Mouse (Mus musculus): ENCODE results near the gene Ric1. TPM values are rescaled to one million over a fixed set of nuclear protein-coding genes. Genes with fewer than 3 reads are reported as not detected.

The Ric1 gene
- total and polyA plus RNA-seq, 3 experiments, result 41.0 to 77.2 (median 54.2) TPM

- TF ChIP-seq ELF1 (IDR thresholded peaks at IDR 0.05; ENCODE audit: low read depth, low read length) (no peak), ZC3H11A (IDR thresholded peaks at IDR 0.05; ENCODE audit: low read depth, low read length) (no peak)
Measured at GRCm38 (mm10) chr19:29542256-29542970, 20.3 kb downstream of the Ric1 start (continued).

GRCm38 (mm10) chr19:29544026-29544425 is 21.9 kb downstream of the Ric1 start:
- no peak for DNase-seq (ENCODE audit: low read depth, low spot score)
- no peaks in the 10 kb centered on the region for H3K27me3 ChIP-seq (ENCODE audit: control insufficient read depth in 1 of 2, insufficient read depth in 2 of 2, low read length in 2 of 2)
- no peak overlapping the region for H3K4me3 ChIP-seq (ENCODE audit: control insufficient read depth in 1 of 2, insufficient read depth in 1 of 2, low read depth in 2 of 2, low read length in 2 of 2)
- peaks cover 0 to 2% of the 10 kb centered on the region in 2 experiments; a peak in 1 of 4 replicates for H3K4me1 ChIP-seq (ENCODE audit: control insufficient read depth in 1 of 2, insufficient read depth in 2 of 2, low read length in 2 of 2)
- TF ChIP-seq USF2 (IDR thresholded peaks at IDR 0.05; ENCODE audit: borderline replicate concordance in 1 of 2, insufficient read depth in 1 of 2, low read depth in 1 of 2, low read length in 2 of 2), result no peak
- no peak for TF ChIP-seq ZC3H11A (IDR thresholded peaks at IDR 0.05; ENCODE audit: low read depth, low read length)
- no peak for TF ChIP-seq KAT2A (conservative IDR thresholded peaks at IDR 0.05; ENCODE audit: low read depth, low read length)
- no peak for TF ChIP-seq MAFK (IDR thresholded peaks at IDR 0.05; ENCODE audit: borderline replicate concordance, low read depth, low read length)
- no peak for TF ChIP-seq HCFC1 (IDR thresholded peaks at IDR 0.05; ENCODE audit: low read depth, low read length)
- TF ChIP-seq BHLHE40 (IDR thresholded peaks at IDR 0.05; ENCODE audit: borderline replicate concordance, low read depth, low read length), result no peak
- TF ChIP-seq UBTF (IDR thresholded peaks at IDR 0.05; ENCODE audit: borderline replicate concordance, insufficient read depth, low read depth, low read length), result no peak
- no peak for TF ChIP-seq EP300 (IDR thresholded peaks at IDR 0.05; ENCODE audit: low read depth in 1 of 2, low read length in 2 of 2)
- no peak for TF ChIP-seq CTCF (IDR thresholded peaks at IDR 0.05 in 2 of 3, conservative IDR thresholded peaks at IDR 0.05 in 1 of 3; ENCODE audit: control insufficient read depth in 1 of 3, insufficient read depth in 1 of 3, low read depth in 2 of 3, low read length in 3 of 3, poor library complexity in 1 of 3, severe bottlenecking in 1 of 3)
- TF ChIP-seq MYB (IDR thresholded peaks at IDR 0.05; ENCODE audit: low read depth, low read length), result no peak
- no peak for TF ChIP-seq CHD2 (IDR thresholded peaks at IDR 0.05; ENCODE audit: low read length)
- no peak for TF ChIP-seq TBP (IDR thresholded peaks at IDR 0.05; ENCODE audit: low read depth, low read length)
- no peak for TF ChIP-seq ELF1 (IDR thresholded peaks at IDR 0.05; ENCODE audit: low read depth, low read length)
- no peak for TF ChIP-seq ZNF384 (IDR thresholded peaks at IDR 0.05; ENCODE audit: low read depth, low read length)
- H3K79me2 ChIP-seq (ENCODE audit: control insufficient read depth, insufficient read depth, low read length, poor library complexity), result no peaks in the 10 kb centered on the region; the same call in 1 of the 2 replicates
- H3K9ac ChIP-seq (ENCODE audit: control insufficient read depth, low read depth, low read length, poor library complexity, severe bottlenecking), result no peak overlapping the region
- H3K27ac ChIP-seq (ENCODE audit: control insufficient read depth, low read depth, low read length), result no peak overlapping the region
- peaks cover 2 to 3% of the 10 kb centered on the region in 2 experiments; a peak in 3 of 4 replicates for H3K36me3 ChIP-seq (ENCODE audit: control insufficient read depth in 1 of 2, insufficient read depth in 2 of 2, low read length in 2 of 2)
- no peaks in the 10 kb centered on the region for H3K9me3 ChIP-seq (replicated peaks; ENCODE audit: insufficient read depth, low read length)

- Histone ChIP-seq H3K4me1 (ENCODE audit: control insufficient read depth in 1 of 2, insufficient read depth in 2 of 2, low read length in 2 of 2) (peaks cover 0 to 11% of the 10 kb centered on the region in 2 experiments; a peak in 2 of 4 replicates), H3K27me3 (ENCODE audit: control insufficient read depth in 1 of 2, insufficient read depth in 2 of 2, low read length in 2 of 2) (no peaks in the 10 kb centered on the region), H3K9me3 (replicated peaks; ENCODE audit: insufficient read depth, low read length) (no peaks in the 10 kb centered on the region), H3K79me2 (ENCODE audit: control insufficient read depth, insufficient read depth, low read length, poor library complexity) (no peaks in the 10 kb centered on the region; the same call in 1 of the 2 replicates), H3K27ac (ENCODE audit: control insufficient read depth, low read depth, low read length) (no peak overlapping the region), H3K36me3 (ENCODE audit: control insufficient read depth in 1 of 2, insufficient read depth in 2 of 2, low read length in 2 of 2) (peaks cover 3 to 9% of the 10 kb centered on the region in 2 experiments; a peak in 3 of 4 replicates), H3K4me3 (ENCODE audit: control insufficient read depth in 1 of 2, insufficient read depth in 1 of 2, low read depth in 2 of 2, low read length in 2 of 2) (no peak overlapping the region), H3K9ac (ENCODE audit: control insufficient read depth, low read depth, low read length, poor library complexity, severe bottlenecking) (no peak overlapping the region)
- TF ChIP-seq CTCF (IDR thresholded peaks at IDR 0.05 in 2 of 3, conservative IDR thresholded peaks at IDR 0.05 in 1 of 3; ENCODE audit: control insufficient read depth in 1 of 3, insufficient read depth in 1 of 3, low read depth in 2 of 3, low read length in 3 of 3, poor library complexity in 1 of 3, severe bottlenecking in 1 of 3) (peak in 2 of 3 experiments; percentile 16 to 59; a peak in 2 of 6 replicates), CHD2 (IDR thresholded peaks at IDR 0.05; ENCODE audit: low read length) (no peak), SIN3A (IDR thresholded peaks at IDR 0.05; ENCODE audit: low read length) (no peak), RAD21 (IDR thresholded peaks at IDR 0.05; ENCODE audit: low read depth, low read length) (peak; percentile 4; the same call in 1 of the 2 replicates)
- DNase-seq (ENCODE audit: low read depth, low spot score), result peak; percentile 55
Measured at GRCm38 (mm10) chr19:29550618-29551017, 28.5 kb downstream of the Ric1 start.

All from MEL (cell line).